Mouse (Mus musculus) olfactory bulb, adult 2 months (tissue): Measurements from ENCODE around the gene Mospd3.

ENCODE experiments used
- CTCF ChIP-seq: fragments of 200-500 bp; IDR thresholded peaks from 2 replicates; pipeline ENCODE4 v1.5.1; 2012; ENCODE audit warnings: low read depth, mild to moderate bottlenecking, low read length, moderate library complexity; ENCODE audit not compliant: insufficient read depth
- POLR2A ChIP-seq: fragments of 200-500 bp; IDR thresholded peaks from 2 replicates; pipeline ENCODE4 v1.6.1; 2012; ENCODE audit warnings: mild to moderate bottlenecking, low read depth, low read length, moderate library complexity; ENCODE audit not compliant: insufficient read depth

DNA sequence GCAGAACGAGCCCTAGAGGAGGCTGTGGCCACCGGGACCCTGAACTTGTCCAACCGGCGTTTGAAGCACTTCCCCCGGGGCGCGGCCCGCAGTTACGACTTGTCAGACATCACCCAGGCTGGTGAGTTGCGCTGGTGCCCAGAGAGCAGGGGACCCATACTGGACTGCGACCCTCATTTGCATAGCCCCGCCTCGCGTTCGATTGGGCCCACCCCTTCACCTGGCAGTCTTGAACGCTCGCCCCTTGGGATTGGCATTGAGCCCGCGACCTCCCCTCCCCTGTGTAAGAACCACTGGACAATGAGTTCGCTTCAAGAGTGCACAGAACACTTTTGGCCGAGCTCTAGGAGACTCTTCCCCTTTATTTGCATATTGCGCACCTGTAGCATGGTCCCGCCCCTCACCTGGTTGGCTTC, 28.5 kb upstream of the Mospd3 start:
- TF ChIP-seq CTCF (no peak), POLR2A (no peak)
